Mouse (Mus musculus): ENCODE measurements around the gene Atxn1.

DNA sequence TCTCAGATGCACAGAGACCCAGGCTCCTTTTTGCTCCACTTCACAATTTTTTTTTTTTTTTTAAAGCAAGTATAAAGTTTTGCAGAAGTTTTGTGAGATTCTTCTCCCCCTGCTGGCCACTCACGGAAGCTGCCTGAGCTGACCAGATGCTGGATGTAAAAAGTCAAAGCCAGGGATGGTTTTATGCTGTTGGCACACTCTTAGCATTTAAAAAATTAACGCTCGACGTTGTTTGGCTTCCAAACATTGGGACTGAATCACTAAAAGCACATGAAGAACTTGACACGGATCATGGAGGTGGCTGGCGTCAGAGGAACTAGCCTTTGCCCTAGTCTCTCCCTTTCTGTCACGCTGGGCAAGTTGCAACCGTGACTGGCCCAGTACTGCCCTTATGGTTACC lies 327.5 kb downstream of the Atxn1 start:
- no peak for TF ChIP-seq GATA1 (IDR thresholded peaks at IDR 0.05; ENCODE audit: borderline replicate concordance, low read length)
- TF ChIP-seq FLI1 (IDR thresholded peaks at IDR 0.05; ENCODE audit: low read length): no peak
